Mouse (Mus musculus) brain, adult 2 months (tissue): ENCODE results near the gene Fuca1.

Source experiments
- DNase-seq: peaks from one replicate; pipeline ENCODE4 v3.0.0; 2011; ENCODE audit warnings: low read depth, low spot score

Fuca1 gene

GRCm38 (mm10) chr4:135889146-135889883 is 31.2 kb upstream of the Fuca1 start:
- DNase-seq: no peak

- DNase-seq: peak; percentile 89
Observed at GRCm38 (mm10) chr4:135889884-135890283, 30.7 kb upstream of the Fuca1 start.

- no peak for DNase-seq
Observed at GRCm38 (mm10) chr4:135891539-135891938, 29.0 kb upstream of the Fuca1 start.

- DNase-seq: no peak
Observed at GRCm38 (mm10) chr4:135892884-135893283, 27.7 kb upstream of the Fuca1 start.

GRCm38 (mm10) chr4:135895071-135895571 is 25.4 kb upstream of the Fuca1 start, which contains the start of gene Cnr2:
Cnr2 (plus strand) TSS chr4:135895394.
- DNase-seq: no peak

GRCm38 (mm10) chr4:135896157-135896556 is 24.4 kb upstream of the Fuca1 start:
- no peak for DNase-seq

GRCm38 (mm10) chr4:135898380-135899049 is 22.0 kb upstream of the Fuca1 start:
- DNase-seq: no peak

- DNase-seq: no peak
Observed at GRCm38 (mm10) chr4:135899050-135899448, 21.5 kb upstream of the Fuca1 start.

- no peak for DNase-seq
Observed at GRCm38 (mm10) chr4:135900008-135900407, 20.5 kb upstream of the Fuca1 start.

GRCm38 (mm10) chr4:135902606-135903242 is 17.8 kb upstream of the Fuca1 start:
- DNase-seq: no peak

GRCm38 (mm10) chr4:135904810-135905209 is 15.7 kb upstream of the Fuca1 start:
- DNase-seq: no peak

GRCm38 (mm10) chr4:135906633-135907032 is 13.9 kb upstream of the Fuca1 start:
- DNase-seq: no peak

- DNase-seq: no peak
Observed at GRCm38 (mm10) chr4:135909326-135910066, 11.0 kb upstream of the Fuca1 start.

GRCm38 (mm10) chr4:135911531-135911930 is 9.0 kb upstream of the Fuca1 start:
- DNase-seq: no peak

GRCm38 (mm10) chr4:135912164-135912563 is 8.4 kb upstream of the Fuca1 start:
- DNase-seq: no peak

GRCm38 (mm10) chr4:135912835-135913234 is 7.7 kb upstream of the Fuca1 start:
- no peak for DNase-seq

GRCm38 (mm10) chr4:135913433-135913832 is 7.1 kb upstream of the Fuca1 start:
- DNase-seq: no peak

- DNase-seq: peak; percentile 41
Observed at GRCm38 (mm10) chr4:135918635-135919279, 1.8 kb upstream of the Fuca1 start.

GRCm38 (mm10) chr4:135919280-135919639 is 1.3 kb upstream of the Fuca1 start:
- no peak for DNase-seq

- no peak for DNase-seq
Observed at GRCm38 (mm10) chr4:135921257-135922120, 954 bp downstream of the Fuca1 start.
